Mouse (Mus musculus) heart, embryonic 13.5 days (tissue): ENCODE data around the gene Clstn1. TPM values are rescaled to one million over a fixed set of nuclear protein-coding genes. Genes with fewer than 3 reads are reported as not detected.
A peak's percentile ranks its signal among the peaks of the same experiment; 100 is the strongest.

Experiments used
- ATAC-seq: fragments of 200-750 bp; cut with Nextera tagmentation; 2 replicates; pipeline ENCODE4 v1.8.0; 2017; ENCODE audit warnings: moderate TSS enrichment; ENCODE audit not compliant: insufficient number of reproducible peaks, low FRiP score, low TSS enrichment; ENCODE audit errors: extremely low read depth
- H3K27ac ChIP-seq: fragments of 300-500 bp; sonication (generic); replicated peaks from 2 replicates; pipeline ENCODE4 v1.5.1; 2015; ENCODE audit warnings: moderate library complexity, mild to moderate bottlenecking, inconsistent platforms
- H3K27me3 ChIP-seq: fragments of 300-500 bp; sonication (generic); replicated peaks from 2 replicates; pipeline ENCODE4 v1.6.1; 2015; ENCODE audit warnings: mild to moderate bottlenecking, inconsistent platforms
- H3K36me3 ChIP-seq: fragments of 300-500 bp; sonication (generic); 2 replicates; pipeline ENCODE4 v1.6.1; 2015; ENCODE audit warnings: mild to moderate bottlenecking, inconsistent platforms
- H3K4me1 ChIP-seq: fragments of 300-500 bp; sonication (generic); 2 replicates; pipeline ENCODE4 v1.6.1; 2015; ENCODE audit warnings: inconsistent platforms
- H3K4me2 ChIP-seq: fragments of 300-500 bp; sonication (generic); 2 replicates; pipeline ENCODE4 v1.6.1; 2015; ENCODE audit warnings: inconsistent platforms, mild to moderate bottlenecking, moderate library complexity
- H3K4me3 ChIP-seq: fragments of 300-500 bp; sonication (generic); 2 replicates; pipeline ENCODE4 v1.5.1; 2015; ENCODE audit warnings: moderate library complexity, mild to moderate bottlenecking, inconsistent platforms
- H3K9ac ChIP-seq: fragments of 300-500 bp; sonication (generic); 2 replicates; pipeline ENCODE4 v1.6.1; 2015; ENCODE audit warnings: inconsistent platforms, mild to moderate bottlenecking, moderate library complexity
- H3K9me3 ChIP-seq: fragments of 300-500 bp; sonication (generic); 2 replicates; pipeline ENCODE4 v1.6.1; 2016; ENCODE audit warnings: inconsistent platforms
- WGBS: fragments of 180-500 bp; shearing (Covaris S2); methylation state at CpG from one replicate; pipeline ENCODE4 v1.1.7; 2015; ENCODE audit warnings: mixed read lengths; 5-methylcytosine and 5-hydroxymethylcytosine counted together
- polyA plus RNA-seq: library from polyadenylated mRNA; unstranded; fragments of >200 nt; fragmentation: Nextera tagmentation; extraction: Ambion mirVana; gene quantifications from 2 replicates; pipeline ENCODE4 v1.2.1, GENCODE M21; 2015

Clstn1 gene
- polyA plus RNA-seq, 1 experiment from 2014 or later, result 9.2 TPM

DNA sequence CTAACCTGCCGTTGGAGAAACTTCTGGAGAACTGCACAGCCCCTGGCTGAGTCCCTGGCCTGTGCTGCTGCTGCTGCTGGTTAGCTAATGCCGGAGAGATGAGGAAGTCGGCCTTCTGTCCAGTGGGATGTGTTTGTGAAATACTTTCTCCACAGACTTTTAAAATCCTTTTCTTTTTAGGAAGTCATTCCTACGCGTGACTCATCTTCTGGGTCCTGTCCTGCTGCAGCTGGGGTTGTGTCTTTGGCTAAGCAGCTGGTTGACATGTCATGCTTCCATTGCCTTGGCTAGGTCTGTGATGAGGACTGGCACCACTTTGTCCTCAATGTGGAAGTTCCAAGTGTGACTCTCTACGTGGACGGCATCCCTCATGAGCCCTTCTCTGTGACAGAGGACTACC lies 51.7 kb downstream of the Clstn1 start:
- Histone ChIP-seq H3K4me1 (no peaks in the 10 kb centered on the region), H3K27me3 (no peaks in the 10 kb centered on the region), H3K9me3 (no peaks in the 10 kb centered on the region), H3K36me3 (peaks cover 90% of the 10 kb centered on the region), H3K9ac (no peak overlapping the region), H3K27ac (no peak overlapping the region), H3K4me3 (no peak overlapping the region), H3K4me2 (no peak overlapping the region)
- ATAC-seq, result no peak
- WGBS, result 85% methylated on average over 7 of the region's 7 CpGs

DNA sequence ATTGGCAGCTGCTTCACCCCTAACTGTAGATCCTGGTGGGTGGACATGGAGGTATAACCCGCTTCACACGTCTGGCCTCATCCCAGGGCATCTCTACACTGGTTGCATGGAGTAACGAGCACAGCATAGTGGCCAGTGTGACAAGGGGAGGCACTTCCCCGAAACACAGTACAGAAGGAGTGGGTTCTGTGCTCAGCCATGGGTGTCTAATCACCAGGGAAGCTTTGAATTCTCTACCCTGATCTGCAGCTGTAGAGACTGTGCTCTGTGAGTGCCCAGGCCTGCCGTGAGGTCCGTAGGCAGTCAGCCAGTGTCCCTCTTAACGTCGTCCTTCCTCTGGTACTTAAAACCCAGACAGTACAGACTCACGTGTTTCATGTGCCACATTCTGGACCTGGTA lies 54.6 kb downstream of the Clstn1 start:
- Histone ChIP-seq H3K36me3 (peaks cover 84% of the 10 kb centered on the region), H3K4me2 (no peak overlapping the region)
- no peak for ATAC-seq

GRCm38 (mm10) chr4:149641400-149641799 lies 55.1 kb downstream of the Clstn1 start:
- no peak overlapping the region for H3K27ac ChIP-seq
- H3K9ac ChIP-seq, result no peak overlapping the region
- no peak overlapping the region for H3K4me2 ChIP-seq
- no peak overlapping the region for H3K4me3 ChIP-seq
- no peak for ATAC-seq
- no peaks in the 10 kb centered on the region for H3K4me1 ChIP-seq
- H3K27me3 ChIP-seq, result no peaks in the 10 kb centered on the region
- WGBS, result 66% methylated on average over 8 of the region's 8 CpGs
- H3K36me3 ChIP-seq, result peaks cover 84% of the 10 kb centered on the region
- no peaks in the 10 kb centered on the region for H3K9me3 ChIP-seq

More for the DNA sequence above, 54.6 kb downstream of the Clstn1 start:
- no peak overlapping the region for H3K27ac ChIP-seq
- no peak overlapping the region for H3K4me3 ChIP-seq
- H3K27me3 ChIP-seq, result no peaks in the 10 kb centered on the region
- H3K9ac ChIP-seq, result no peak overlapping the region
- 82% methylated on average over 9 of the region's 9 CpGs for WGBS
- H3K9me3 ChIP-seq, result no peaks in the 10 kb centered on the region
- no peaks in the 10 kb centered on the region for H3K4me1 ChIP-seq

GRCm38 (mm10) chr4:149641956-149642355 lies 55.7 kb downstream of the Clstn1 start:
- Histone ChIP-seq H3K9ac (no peak overlapping the region), H3K4me3 (no peak overlapping the region), H3K9me3 (no peaks in the 10 kb centered on the region), H3K4me2 (no peak overlapping the region), H3K36me3 (peaks cover 84% of the 10 kb centered on the region), H3K27ac (no peak overlapping the region), H3K4me1 (no peaks in the 10 kb centered on the region), H3K27me3 (no peaks in the 10 kb centered on the region)
- ATAC-seq, result no peak
- 81% methylated on average over 5 of the region's 5 CpGs for WGBS

GRCm38 (mm10) chr4:149645761-149646160 lies 59.5 kb downstream of the Clstn1 start:
- Histone ChIP-seq H3K4me1 (peaks cover 3% of the 10 kb centered on the region; the same call in 1 of the 2 replicates), H3K9me3 (no peaks in the 10 kb centered on the region), H3K27me3 (no peaks in the 10 kb centered on the region), H3K27ac (no peak overlapping the region), H3K36me3 (peaks cover 88% of the 10 kb centered on the region), H3K9ac (no peak overlapping the region), H3K4me2 (no peak overlapping the region), H3K4me3 (no peak overlapping the region)
- no peak for ATAC-seq
- 84% methylated on average over 9 of the region's 9 CpGs for WGBS

- no peaks in the 10 kb centered on the region for H3K9me3 ChIP-seq
- 74% methylated on average over 20 of the region's 20 CpGs for WGBS
- H3K4me3 ChIP-seq, result no peak overlapping the region
- no peak for ATAC-seq
- peaks cover 81% of the 10 kb centered on the region for H3K36me3 ChIP-seq
- H3K27ac ChIP-seq, result no peak overlapping the region
- no peaks in the 10 kb centered on the region for H3K27me3 ChIP-seq
- H3K4me1 ChIP-seq, result peaks cover 3% of the 10 kb centered on the region; the same call in 1 of the 2 replicates
- no peak overlapping the region for H3K9ac ChIP-seq
- no peak overlapping the region for H3K4me2 ChIP-seq
These were observed 62.0 kb downstream of the Clstn1 start for GRCm38 (mm10) chr4:149648031-149648805.

GRCm38 (mm10) chr4:149650493-149651193 lies 64.4 kb downstream of the Clstn1 start:
- no peak overlapping the region for H3K4me2 ChIP-seq
- 63% methylated on average over 24 of the region's 24 CpGs for WGBS
- peaks cover 78% of the 10 kb centered on the region for H3K36me3 ChIP-seq
- H3K9me3 ChIP-seq, result no peaks in the 10 kb centered on the region
- H3K9ac ChIP-seq, result no peak overlapping the region
- ATAC-seq, result no peak
- H3K4me3 ChIP-seq, result no peak overlapping the region
- peaks cover 3% of the 10 kb centered on the region; the same call in 1 of the 2 replicates for H3K4me1 ChIP-seq
- no peak overlapping the region for H3K27ac ChIP-seq
- no peaks in the 10 kb centered on the region for H3K27me3 ChIP-seq

DNA sequence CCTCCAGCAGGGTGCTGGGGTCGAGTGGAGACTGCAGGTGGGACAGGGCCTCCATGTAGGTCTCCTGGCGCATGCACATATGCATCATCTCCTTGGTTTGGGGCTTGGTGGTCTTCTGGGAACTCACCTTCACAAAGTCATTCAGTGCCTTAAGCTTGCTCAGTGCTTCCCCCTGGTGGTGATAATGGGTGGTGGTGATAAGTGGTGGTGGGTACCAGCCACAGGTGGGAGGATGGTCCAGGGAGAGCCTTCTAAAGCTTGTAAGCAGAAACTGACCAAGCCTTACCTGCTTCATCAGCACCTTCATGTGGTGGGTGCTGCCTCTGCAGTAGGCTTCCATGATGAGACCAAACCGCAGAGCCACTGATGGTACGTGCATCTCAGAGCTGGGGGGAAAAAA lies 68.0 kb downstream of the Clstn1 start:
- Histone ChIP-seq H3K27me3 (no peaks in the 10 kb centered on the region), H3K36me3 (peaks cover 50% of the 10 kb centered on the region), H3K4me3 (no peak overlapping the region), H3K9ac (no peak overlapping the region), H3K27ac (no peak overlapping the region), H3K4me2 (no peak overlapping the region), H3K9me3 (no peaks in the 10 kb centered on the region), H3K4me1 (no peaks in the 10 kb centered on the region)
- no peak for ATAC-seq
- WGBS, result 86% methylated on average over 4 of the region's 4 CpGs

DNA sequence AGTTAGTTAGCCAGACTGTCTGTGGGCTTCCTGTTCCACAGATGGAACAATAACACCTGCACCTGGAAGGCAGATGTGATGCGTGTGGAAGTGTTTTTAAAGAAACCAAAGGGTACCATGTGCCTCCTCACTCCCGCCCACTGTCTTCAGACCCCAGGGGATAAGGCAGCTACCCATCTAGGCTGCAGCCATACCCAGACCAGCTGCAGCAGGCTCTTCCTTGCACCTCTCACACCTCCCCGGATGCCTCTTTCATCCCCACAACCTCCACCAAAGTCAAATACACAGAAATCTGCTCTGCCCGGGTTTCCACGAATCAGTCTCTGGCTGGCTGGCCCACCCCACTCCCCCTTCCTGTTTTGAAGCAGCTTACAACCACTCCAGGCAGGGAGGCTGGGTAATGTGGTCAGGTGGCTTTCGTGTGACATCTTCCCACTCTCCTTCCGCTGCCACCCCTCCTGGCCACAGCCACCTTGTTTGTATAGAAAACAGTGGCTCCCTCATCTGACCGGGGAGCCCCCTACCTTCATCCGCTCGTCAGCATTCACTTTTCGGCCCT lies 71.7 kb downstream of the Clstn1 start:
- Histone ChIP-seq H3K4me3 (no peak overlapping the region), H3K4me2 (no peak overlapping the region), H3K4me1 (peaks cover 7% of the 10 kb centered on the region), H3K36me3 (peaks cover 24% of the 10 kb centered on the region), H3K27me3 (no peaks in the 10 kb centered on the region), H3K9me3 (no peaks in the 10 kb centered on the region), H3K9ac (no peak overlapping the region), H3K27ac (no peak overlapping the region)
- ATAC-seq, result no peak
- WGBS, result 65% methylated on average over 11 of the region's 11 CpGs

DNA sequence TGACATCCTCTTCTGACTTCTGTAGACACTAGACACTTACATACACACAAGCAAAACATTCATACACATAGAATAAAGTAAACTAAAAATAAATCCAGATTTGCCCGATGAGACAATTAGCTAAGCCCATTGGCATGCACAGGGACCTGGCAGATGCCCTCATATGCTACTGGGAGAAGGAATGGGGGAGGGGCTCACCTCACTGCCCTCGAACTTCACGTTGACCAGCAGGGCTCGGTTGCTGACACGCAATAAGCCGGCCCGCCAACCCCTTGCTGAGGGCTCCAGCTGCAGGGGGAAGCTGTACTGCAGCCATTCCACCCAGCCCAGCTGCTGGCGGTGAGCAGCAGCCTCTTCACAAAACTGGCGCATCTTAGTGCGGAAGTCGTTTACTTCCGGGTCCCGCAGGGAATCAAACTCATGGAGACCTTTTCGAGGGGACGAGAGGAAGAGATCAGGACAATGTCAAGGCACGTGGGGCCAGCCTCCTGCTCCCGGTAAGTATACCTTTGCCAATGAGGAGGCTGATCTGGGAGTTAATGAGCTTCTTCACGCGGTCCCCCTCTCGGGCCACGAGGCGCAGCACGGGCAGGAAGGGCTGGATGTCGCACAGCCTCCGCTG lies 73.3 kb downstream of the Clstn1 start:
- WGBS, result 55% methylated on average over 25 of the region's 25 CpGs
- no peaks in the 10 kb centered on the region for H3K27me3 ChIP-seq
- H3K4me1 ChIP-seq, result peaks cover 10% of the 10 kb centered on the region
- H3K9ac ChIP-seq, result 0 out of 2 replicates have a peak overlapping the region, but pooled peaks have one; percentile 24
- no peak overlapping the region for H3K27ac ChIP-seq
- peaks cover 11% of the 10 kb centered on the region for H3K36me3 ChIP-seq
- no peaks in the 10 kb centered on the region for H3K9me3 ChIP-seq
- no peak for ATAC-seq
- H3K4me3 ChIP-seq, result peak overlapping the region; percentile 17
- H3K4me2 ChIP-seq, result peak overlapping the region; percentile 47

DNA sequence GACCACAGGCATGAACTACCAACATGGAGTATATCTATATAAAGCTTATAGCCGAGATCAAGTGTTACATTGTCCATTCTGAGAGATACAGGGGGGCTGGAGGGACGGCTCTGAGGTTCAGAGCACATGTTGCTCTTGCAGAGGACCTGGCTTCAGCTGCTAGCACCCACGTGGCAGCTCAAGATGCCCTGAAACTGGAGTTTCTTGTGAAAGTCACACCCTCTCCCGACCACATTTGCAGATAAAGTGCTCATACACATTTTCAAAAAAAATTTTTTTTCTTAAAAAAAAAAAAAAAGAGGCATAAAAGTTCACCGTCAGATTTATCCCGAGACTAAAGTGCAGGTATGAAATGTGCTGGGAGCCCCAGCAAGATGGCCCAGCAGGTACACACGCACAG lies 74.3 kb downstream of the Clstn1 start:
- Histone ChIP-seq H3K27ac (no peak overlapping the region), H3K27me3 (no peaks in the 10 kb centered on the region), H3K4me2 (no peak overlapping the region), H3K9ac (no peak overlapping the region), H3K9me3 (no peaks in the 10 kb centered on the region), H3K4me3 (no peak overlapping the region), H3K4me1 (peaks cover 10% of the 10 kb centered on the region), H3K36me3 (peaks cover 7% of the 10 kb centered on the region)
- no peak for ATAC-seq
- WGBS, result 83% methylated on average over 7 of the region's 7 CpGs
